Mouse (Mus musculus): ENCODE measurements around the gene Mblac1. TPM values are rescaled to one million over a fixed set of nuclear protein-coding genes. Genes with fewer than 3 reads are reported as not detected.

The Mblac1 gene
- polyA plus RNA-seq, 1 experiment from 2014 or later = 10.5 TPM

DNA sequence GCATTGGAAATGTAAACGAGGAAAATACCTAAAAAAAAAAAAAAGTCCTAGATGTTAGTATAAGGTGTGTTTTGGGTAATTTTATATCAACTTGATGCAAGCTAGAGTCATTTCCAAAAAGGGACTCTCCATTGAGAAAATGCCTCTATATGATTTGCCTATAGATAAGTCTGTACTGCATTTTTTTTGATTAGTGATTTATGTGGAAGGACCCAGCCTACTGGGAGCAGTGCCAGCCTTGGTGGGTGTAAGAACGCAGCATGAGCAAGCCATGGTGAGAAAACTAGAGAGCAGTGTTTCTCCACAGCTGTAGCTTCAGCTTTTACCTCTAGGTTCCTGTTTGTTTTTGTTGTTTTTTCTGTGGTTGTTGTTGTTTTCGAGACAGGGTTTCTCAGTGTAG is 29.2 kb downstream of the Mblac1 start:
- Histone ChIP-seq H3K4me2 (no peak overlapping the region), H3K9me3 (replicated peaks) (no peaks in the 10 kb centered on the region), H3K4me3 (replicated peaks) (no peak overlapping the region), H3K36me3 (no peaks in the 10 kb centered on the region), H3K27ac (no peak overlapping the region), H3K9ac (no peak overlapping the region), H3K27me3 (no peaks in the 10 kb centered on the region), H3K4me1 (peaks cover 5% of the 10 kb centered on the region; the same call in 1 of the 2 replicates)
- no peak for ATAC-seq (replicated peaks; ENCODE audit: low FRiP score)
- WGBS = 62% methylated on average over 3 of the region's 3 CpGs

- no peaks in the 10 kb centered on the region for H3K9me3 ChIP-seq (replicated peaks)
- 0 out of 2 replicates have a peak, but pooled peaks cover 4% of the 10 kb centered on the region for H3K4me1 ChIP-seq
- H3K4me2 ChIP-seq = no peak within 1 kb of the TSS
- no peaks in the 10 kb centered on the region for H3K36me3 ChIP-seq
- H3K27ac ChIP-seq = no peak within 1 kb of the TSS
- no peak for ATAC-seq (replicated peaks; ENCODE audit: low FRiP score)
- no peak within 1 kb of the TSS for H3K9ac ChIP-seq
- H3K27me3 ChIP-seq = no peaks in the 10 kb centered on the region
- 47% methylated on average over 2 of the region's 2 CpGs for WGBS
- H3K4me3 ChIP-seq (replicated peaks) = no peak within 1 kb of the TSS
These were observed 31.6 kb downstream of the Mblac1 start, which contains the start of gene Nxpe5 for GRCm38 (mm10) chr5:138225700-138226099. Gene Nxpe5 (plus strand): TSS chr5:138225898.

DNA sequence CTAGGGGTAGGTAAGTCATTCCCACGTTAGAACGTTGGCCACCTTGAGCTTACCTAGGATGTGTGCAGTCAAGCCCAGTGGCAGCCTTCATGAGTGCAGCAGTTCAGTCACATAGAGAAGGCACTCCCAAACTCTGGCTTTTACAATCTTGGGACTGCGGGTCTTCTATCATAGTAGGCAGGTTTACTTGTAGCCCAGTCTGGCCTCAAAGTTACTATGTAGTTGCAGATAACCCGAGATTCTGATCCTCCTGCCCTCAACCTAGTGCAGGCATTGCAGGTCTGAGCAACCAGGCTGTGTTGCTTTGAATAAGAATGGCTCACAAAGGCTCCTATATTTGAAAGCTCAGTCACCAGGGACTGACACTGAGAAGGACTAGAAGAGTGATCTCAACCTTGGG is 32.4 kb downstream of the Mblac1 start:
- no peaks in the 10 kb centered on the region for H3K27me3 ChIP-seq
- no peaks in the 10 kb centered on the region for H3K9me3 ChIP-seq (replicated peaks)
- no peak overlapping the region for H3K9ac ChIP-seq
- H3K4me3 ChIP-seq (replicated peaks) = no peak overlapping the region
- no peaks in the 10 kb centered on the region for H3K36me3 ChIP-seq
- 0 out of 2 replicates have a peak, but pooled peaks cover 4% of the 10 kb centered on the region for H3K4me1 ChIP-seq
- ATAC-seq (replicated peaks; ENCODE audit: low FRiP score) = no peak
- H3K27ac ChIP-seq = no peak overlapping the region
- H3K4me2 ChIP-seq = no peak overlapping the region
- 74% methylated on average over 4 of the region's 4 CpGs for WGBS

DNA sequence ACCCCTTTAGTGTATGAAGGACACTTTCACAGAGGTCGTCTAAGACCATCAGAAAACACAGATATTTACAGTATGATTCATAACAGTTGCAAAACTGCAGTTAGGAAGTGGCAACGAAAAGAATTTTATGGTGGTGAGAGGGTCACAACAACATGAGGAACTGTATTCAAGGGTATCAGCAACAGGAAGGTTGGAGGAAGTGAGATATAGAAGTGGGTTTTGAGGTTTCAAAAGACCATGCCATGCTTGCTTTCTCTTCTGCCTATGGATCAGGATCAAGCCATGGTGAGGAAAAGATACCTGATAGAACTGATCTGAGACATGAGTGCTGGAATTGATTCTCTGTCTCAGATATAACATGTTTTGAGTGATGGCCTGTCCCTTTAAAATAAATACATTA is 33.3 kb downstream of the Mblac1 start:
- H3K27ac ChIP-seq = no peak overlapping the region
- H3K4me3 ChIP-seq (replicated peaks) = no peak overlapping the region
- no peaks in the 10 kb centered on the region for H3K27me3 ChIP-seq
- 70% methylated on average over 2 of the region's 2 CpGs for WGBS
- no peaks in the 10 kb centered on the region for H3K9me3 ChIP-seq (replicated peaks)
- H3K9ac ChIP-seq = no peak overlapping the region
- no peaks in the 10 kb centered on the region for H3K36me3 ChIP-seq
- H3K4me2 ChIP-seq = no peak overlapping the region
- no peak for ATAC-seq (replicated peaks; ENCODE audit: low FRiP score)
- H3K4me1 ChIP-seq = 0 out of 2 replicates have a peak, but pooled peaks cover 4% of the 10 kb centered on the region

- ATAC-seq (replicated peaks; ENCODE audit: low FRiP score) = no peak
- H3K4me2 ChIP-seq = no peak overlapping the region
- H3K9ac ChIP-seq = no peak overlapping the region
- H3K27me3 ChIP-seq = no peaks in the 10 kb centered on the region
- H3K4me3 ChIP-seq (replicated peaks) = no peak overlapping the region
- H3K9me3 ChIP-seq (replicated peaks) = no peaks in the 10 kb centered on the region
- no peak overlapping the region for H3K27ac ChIP-seq
- WGBS = 55% methylated on average over 3 of the region's 3 CpGs
- peaks cover 8% of the 10 kb centered on the region; the same call in 1 of the 2 replicates for H3K4me1 ChIP-seq
- no peaks in the 10 kb centered on the region for H3K36me3 ChIP-seq
These were observed 33.9 kb downstream of the Mblac1 start for GRCm38 (mm10) chr5:138228026-138228425.

DNA sequence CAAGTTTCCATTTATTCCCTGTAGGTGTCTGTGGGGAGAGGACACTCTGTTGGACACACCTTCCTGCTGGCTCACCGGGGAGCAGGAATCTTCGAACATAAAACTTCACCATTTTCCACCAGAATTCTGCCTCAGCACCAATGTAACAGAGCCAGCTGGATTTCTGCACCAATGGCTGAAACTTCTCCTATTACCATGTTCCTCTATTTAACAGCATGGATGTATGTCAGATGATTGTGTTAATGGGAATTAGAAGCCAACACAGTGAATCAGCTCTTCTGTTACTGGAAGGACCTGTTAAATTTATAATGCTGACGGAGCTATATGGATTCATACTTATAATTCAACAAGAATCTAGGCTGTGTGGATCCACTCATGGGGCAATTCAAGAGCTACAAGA is 35.4 kb downstream of the Mblac1 start:
- H3K9me3 ChIP-seq (replicated peaks) = no peaks in the 10 kb centered on the region
- WGBS = 85% methylated on average over 3 of the region's 3 CpGs
- no peak overlapping the region for H3K4me3 ChIP-seq (replicated peaks)

GRCm38 (mm10) chr5:138233778-138234177 is 39.7 kb downstream of the Mblac1 start:
- H3K4me2 ChIP-seq = no peak overlapping the region
- ATAC-seq (replicated peaks; ENCODE audit: low FRiP score) = no peak
- WGBS = 69% methylated on average over 2 of the region's 2 CpGs
- no peaks in the 10 kb centered on the region for H3K9me3 ChIP-seq (replicated peaks)
- H3K4me1 ChIP-seq = peaks cover 8% of the 10 kb centered on the region; the same call in 1 of the 2 replicates
- H3K9ac ChIP-seq = no peak overlapping the region
- no peak overlapping the region for H3K4me3 ChIP-seq (replicated peaks)
- H3K27me3 ChIP-seq = no peaks in the 10 kb centered on the region
- no peaks in the 10 kb centered on the region for H3K36me3 ChIP-seq
- peak overlapping the region; percentile 83 for H3K27ac ChIP-seq

More for the DNA sequence above, 35.4 kb downstream of the Mblac1 start:
- Histone ChIP-seq H3K4me1 (peaks cover 8% of the 10 kb centered on the region; the same call in 1 of the 2 replicates), H3K27me3 (no peaks in the 10 kb centered on the region), H3K27ac (no peak overlapping the region), H3K36me3 (no peaks in the 10 kb centered on the region), H3K9ac (no peak overlapping the region), H3K4me2 (no peak overlapping the region)
- no peak for ATAC-seq (replicated peaks; ENCODE audit: low FRiP score)

- Histone ChIP-seq H3K9ac (no peak overlapping the region), H3K4me3 (replicated peaks) (no peak overlapping the region), H3K4me2 (no peak overlapping the region), H3K27ac (peak overlapping the region; percentile 83), H3K4me1 (peaks cover 8% of the 10 kb centered on the region; the same call in 1 of the 2 replicates), H3K36me3 (no peaks in the 10 kb centered on the region), H3K9me3 (replicated peaks) (no peaks in the 10 kb centered on the region), H3K27me3 (no peaks in the 10 kb centered on the region)
- no peak for ATAC-seq (replicated peaks; ENCODE audit: low FRiP score)
These were observed 40.1 kb downstream of the Mblac1 start for GRCm38 (mm10) chr5:138234224-138234623.

GRCm38 (mm10) chr5:138241511-138241910 is 47.4 kb downstream of the Mblac1 start:
- H3K4me2 ChIP-seq = no peak overlapping the region
- H3K4me1 ChIP-seq = no peaks in the 10 kb centered on the region
- H3K9me3 ChIP-seq (replicated peaks) = 0 out of 2 replicates have a peak, but pooled peaks cover 3% of the 10 kb centered on the region
- 41% methylated on average over 2 of the region's 2 CpGs for WGBS
- no peaks in the 10 kb centered on the region for H3K36me3 ChIP-seq
- ATAC-seq (replicated peaks; ENCODE audit: low FRiP score) = no peak
- H3K27me3 ChIP-seq = no peaks in the 10 kb centered on the region
- H3K4me3 ChIP-seq (replicated peaks) = no peak overlapping the region
- no peak overlapping the region for H3K27ac ChIP-seq
- no peak overlapping the region for H3K9ac ChIP-seq

MicroRNAs encoded within 50 kb of the gene (microRNA counts, 519-probe panel; counts per million panel counts)
- 3,590 counts per million, percentile 91 among the panel's probes with 10 or more counts for microRNA mmu-miR-106b
- 4,186 counts per million, percentile 96 among the panel's probes with 10 or more counts for microRNA mmu-miR-25
- 3,476 counts per million, percentile 90 among the panel's probes with 10 or more counts for microRNA mmu-miR-93

Small RNAs within 50 kb of the gene (microRNA-seq; reads per million reads assigned to microRNA genes)
- gene Mir106b = 7,460 reads per million, percentile 95 among the genes with 10 or more reads in this experiment
- 594 reads per million, percentile 76 among the genes with 10 or more reads in this experiment for gene Mir25
- 10,683 reads per million, percentile 96 among the genes with 10 or more reads in this experiment for gene Mir93

Other genes with a start within 250 kb of the Mblac1 start
- gene Gjc3, start 231.2 kb upstream of the Mblac1 start, polyA plus RNA-seq (2015; fragmentation: Nextera tagmentation; extraction: Ambion mirVana) = 0.05 TPM in 1 of 2 replicates, not detected in the other
- not detected in 2 replicates for gene Azgp1, start 212.8 kb upstream of the Mblac1 start, polyA plus RNA-seq (2015; fragmentation: Nextera tagmentation; extraction: Ambion mirVana)
- gene Smok3a, start 173.1 kb upstream of the Mblac1 start, polyA plus RNA-seq (2015; fragmentation: Nextera tagmentation; extraction: Ambion mirVana) = not detected in 2 replicates
- gene Smok3b, start 172.9 kb upstream of the Mblac1 start, polyA plus RNA-seq (2015; fragmentation: Nextera tagmentation; extraction: Ambion mirVana) = not detected in 2 replicates
- gene Smok3c, start 141.1 kb upstream of the Mblac1 start, polyA plus RNA-seq (2015; fragmentation: Nextera tagmentation; extraction: Ambion mirVana) = not detected in 2 replicates
- 22.9 and 23.5 TPM in 2 replicates for gene Zkscan1, start 109.2 kb upstream of the Mblac1 start, polyA plus RNA-seq (2015; fragmentation: Nextera tagmentation; extraction: Ambion mirVana)
- gene Zscan21, start 77.4 kb upstream of the Mblac1 start, polyA plus RNA-seq (2015; fragmentation: Nextera tagmentation; extraction: Ambion mirVana) = 61.4 and 64.6 TPM in 2 replicates
- gene Zfp113, start 38.6 kb upstream of the Mblac1 start, polyA plus RNA-seq (2015; fragmentation: Nextera tagmentation; extraction: Ambion mirVana) = 23.2 and 26.4 TPM in 2 replicates
- 306 and 316 TPM in 2 replicates for gene Cops6, start 33.2 kb upstream of the Mblac1 start, polyA plus RNA-seq (2015; fragmentation: Nextera tagmentation; extraction: Ambion mirVana)
- gene Ap4m1, start 22.3 kb upstream of the Mblac1 start, polyA plus RNA-seq (2015; fragmentation: Nextera tagmentation; extraction: Ambion mirVana) = 24.2 and 28.2 TPM in 2 replicates
- gene Mcm7, start 21.9 kb upstream of the Mblac1 start, polyA plus RNA-seq (2015; fragmentation: Nextera tagmentation; extraction: Ambion mirVana) = 211 and 225 TPM in 2 replicates
- gene Taf6, start 6.9 kb upstream of the Mblac1 start, polyA plus RNA-seq (2015; fragmentation: Nextera tagmentation; extraction: Ambion mirVana) = 102 and 109 TPM in 2 replicates
- gene Cnpy4, start 6.8 kb upstream of the Mblac1 start, polyA plus RNA-seq (2015; fragmentation: Nextera tagmentation; extraction: Ambion mirVana) = 61.9 and 62.9 TPM in 2 replicates
- gene Nxpe5, start 31.6 kb downstream of the Mblac1 start, polyA plus RNA-seq (2015; fragmentation: Nextera tagmentation; extraction: Ambion mirVana) = not detected in 2 replicates
- 57.8 and 61.1 TPM in 2 replicates for gene Lamtor4, start 61.2 kb downstream of the Mblac1 start, polyA plus RNA-seq (2015; fragmentation: Nextera tagmentation; extraction: Ambion mirVana)
- gene BC037034, start 69.7 kb downstream of the Mblac1 start, polyA plus RNA-seq (2015; fragmentation: Nextera tagmentation; extraction: Ambion mirVana) = 5.9 and 6.5 TPM in 2 replicates
- gene Gal3st4, start 78.5 kb downstream of the Mblac1 start, polyA plus RNA-seq (2015; fragmentation: Nextera tagmentation; extraction: Ambion mirVana) = 2.1 and 2.7 TPM in 2 replicates
- 0.08 and 0.22 TPM in 2 replicates for gene Gm43720, start 85.6 kb downstream of the Mblac1 start, polyA plus RNA-seq (2015; fragmentation: Nextera tagmentation; extraction: Ambion mirVana)
- gene Gpc2, start 85.7 kb downstream of the Mblac1 start, polyA plus RNA-seq (2015; fragmentation: Nextera tagmentation; extraction: Ambion mirVana) = 27.8 and 29.8 TPM in 2 replicates
- gene Stag3, start 85.9 kb downstream of the Mblac1 start, polyA plus RNA-seq (2015; fragmentation: Nextera tagmentation; extraction: Ambion mirVana) = 3.9 and 4.1 TPM in 2 replicates
- gene Pvrig, start 147.6 kb downstream of the Mblac1 start, polyA plus RNA-seq (2015; fragmentation: Nextera tagmentation; extraction: Ambion mirVana) = 0.23 TPM in 1 of 2 replicates, not detected in the other
- 38.1 TPM in 2 replicates for gene Zfp157, start 247.2 kb downstream of the Mblac1 start, polyA plus RNA-seq (2015; fragmentation: Nextera tagmentation; extraction: Ambion mirVana)